Mouse (Mus musculus) stomach, postnatal 0 days (tissue): ENCODE measurements around the gene Dut.
"Not testable (repeated sequence)": the region's sequence is repeated elsewhere in the genome, so short reads cannot be mapped to it uniquely, and the experiment has no call there.

ENCODE experiments used
- CTCF ChIP-seq: IDR thresholded peaks from 2 replicates; pipeline ENCODE4 v1.5.1; 2016; ENCODE audit warnings: antibody characterized with exemption, low read depth, mild to moderate bottlenecking, moderate library complexity
- EP300 ChIP-seq: optimal IDR thresholded peaks from 2 replicates; pipeline ENCODE3; 2016; ENCODE audit warnings: antibody characterized with exemption

GRCm38 (mm10) chr2:125279995-125280394 is 33.0 kb downstream of the Dut start:
- TF ChIP-seq EP300, CTCF: not testable (repeated sequence)
